Mouse (Mus musculus): Measurements from ENCODE around the gene 4930550C14Rik.

DNA sequence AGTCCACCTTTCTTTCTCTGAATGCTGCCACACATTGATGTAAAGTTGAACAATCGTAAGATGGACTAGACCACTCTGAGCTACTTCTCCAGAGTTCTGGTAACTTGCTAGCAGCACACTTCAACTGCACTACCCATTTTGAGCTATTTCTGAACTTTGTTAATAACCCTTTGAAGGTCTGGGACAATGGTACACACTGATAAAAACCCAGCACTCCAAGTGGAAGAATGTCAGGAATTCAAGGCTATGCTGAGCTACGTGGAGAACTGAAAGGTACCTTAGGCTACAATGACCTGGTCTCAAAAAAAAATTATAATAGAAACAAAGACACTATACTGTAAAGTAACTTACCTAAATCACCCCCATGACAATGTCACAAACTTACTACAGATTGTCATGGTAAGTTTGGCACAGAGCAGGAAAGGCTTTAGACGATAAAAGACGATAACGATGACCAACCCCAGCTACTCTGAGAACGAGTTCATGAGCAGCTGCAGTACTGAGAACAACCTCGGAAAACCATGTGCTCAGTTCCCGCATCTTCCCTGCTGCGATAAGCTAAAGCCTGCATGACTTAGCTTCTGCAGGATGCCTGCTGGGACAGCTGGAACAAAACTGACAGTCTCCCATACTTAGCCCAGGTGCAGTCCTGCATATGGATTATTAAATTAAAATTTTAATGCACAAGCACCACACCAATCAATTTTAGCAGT, 70.8 kb downstream of the 4930550C14Rik start:
- TF ChIP-seq GATA1 (IDR thresholded peaks at IDR 0.05; ENCODE audit: borderline replicate concordance, low read length) (no peak), FLI1 (IDR thresholded peaks at IDR 0.05; ENCODE audit: low read length) (no peak)

Measured in megakaryocyte, embryonic 14.5 days (primary cell).